Mouse (Mus musculus) neural tube, embryonic 13.5 days (tissue): ENCODE data around the gene Bicd2. TPM values are rescaled to one million over a fixed set of nuclear protein-coding genes. Genes with fewer than 3 reads are reported as not detected.

Experiments used
- ATAC-seq: fragments of 200-750 bp; cut with Nextera tagmentation; 2 replicates; pipeline ENCODE4 v1.8.0; 2017; ENCODE audit warnings: low read depth, mild to moderate bottlenecking, moderate TSS enrichment, moderate library complexity
- H3K27ac ChIP-seq: fragments of 300-500 bp; sonication (generic); replicated peaks from 2 replicates; pipeline ENCODE4 v1.5.1; 2015; ENCODE audit warnings: moderate library complexity, mild to moderate bottlenecking, inconsistent platforms
- H3K27me3 ChIP-seq: fragments of 300-500 bp; sonication (generic); 2 replicates; pipeline ENCODE4 v1.6.1; 2015; ENCODE audit warnings: mild to moderate bottlenecking, inconsistent platforms
- H3K36me3 ChIP-seq: fragments of 300-500 bp; sonication (generic); 2 replicates; pipeline ENCODE4 v1.6.1; 2015; ENCODE audit warnings: mild to moderate bottlenecking, inconsistent platforms
- H3K4me1 ChIP-seq: fragments of 300-500 bp; sonication (generic); replicated peaks from 2 replicates; pipeline ENCODE4 v1.6.1; 2015; ENCODE audit warnings: inconsistent platforms
- H3K4me2 ChIP-seq: fragments of 300-500 bp; sonication (generic); 2 replicates; pipeline ENCODE4 v1.6.1; 2015; ENCODE audit warnings: inconsistent platforms, mild to moderate bottlenecking, moderate library complexity
- H3K4me3 ChIP-seq: fragments of 300-500 bp; sonication (generic); 2 replicates; pipeline ENCODE4 v1.5.1; 2015; ENCODE audit warnings: mild to moderate bottlenecking, inconsistent platforms
- H3K9ac ChIP-seq: fragments of 300-500 bp; sonication (generic); 2 replicates; pipeline ENCODE4 v1.6.1; 2015; ENCODE audit warnings: moderate library complexity, mild to moderate bottlenecking, inconsistent platforms
- H3K9me3 ChIP-seq: fragments of 300-500 bp; sonication (generic); 2 replicates; pipeline ENCODE4 v1.6.1; 2016; ENCODE audit warnings: inconsistent platforms
- WGBS: fragments of 180-500 bp; shearing (Covaris S2); methylation state at CpG from one replicate; pipeline ENCODE4 v1.1.7; 2015; 5-methylcytosine and 5-hydroxymethylcytosine counted together
- polyA plus RNA-seq: library from polyadenylated mRNA; unstranded; fragments of >200 nt; fragmentation: Nextera tagmentation; extraction: Ambion mirVana; gene quantifications from 2 replicates; pipeline ENCODE4 v1.2.1, GENCODE M21; 2015

Bicd2 gene
- polyA plus RNA-seq, 1 experiment from 2014 or later: 35.9 TPM

- Histone ChIP-seq H3K36me3 (no peaks in the 10 kb centered on the region), H3K9ac (no peak overlapping the region), H3K4me1 (0 out of 2 replicates have a peak, but pooled peaks cover 2% of the 10 kb centered on the region), H3K4me2 (no peak overlapping the region), H3K4me3 (no peak overlapping the region), H3K9me3 (no peaks in the 10 kb centered on the region), H3K27me3 (peaks cover 19% of the 10 kb centered on the region), H3K27ac (no peak overlapping the region)
- WGBS: 86% methylated on average over 4 of the region's 4 CpGs
- no peak for ATAC-seq
Measured at GRCm38 (mm10) chr13:49328101-49328500, 13.3 kb upstream of the Bicd2 start.

- 82% methylated on average over 2 of the region's 2 CpGs for WGBS
- Histone ChIP-seq H3K9me3 (no peaks in the 10 kb centered on the region), H3K27ac (no peak overlapping the region), H3K4me3 (no peak overlapping the region), H3K9ac (no peak overlapping the region), H3K4me2 (no peak overlapping the region), H3K4me1 (no peaks in the 10 kb centered on the region), H3K27me3 (no peaks in the 10 kb centered on the region), H3K36me3 (no peaks in the 10 kb centered on the region)
- no peak for ATAC-seq
Measured at GRCm38 (mm10) chr13:49333250-49333649, 8.1 kb upstream of the Bicd2 start.

GRCm38 (mm10) chr13:49335077-49335982 lies 6.1 kb upstream of the Bicd2 start:
- no peaks in the 10 kb centered on the region for H3K36me3 ChIP-seq
- no peak overlapping the region for H3K4me2 ChIP-seq
- H3K9me3 ChIP-seq: no peaks in the 10 kb centered on the region
- H3K4me3 ChIP-seq: no peak overlapping the region
- ATAC-seq: peak; percentile 68
- peaks cover 7% of the 10 kb centered on the region for H3K4me1 ChIP-seq
- no peaks in the 10 kb centered on the region for H3K27me3 ChIP-seq
- no peak overlapping the region for H3K9ac ChIP-seq
- peak overlapping the region; percentile 75 for H3K27ac ChIP-seq
- 70% methylated on average over 12 of the region's 12 CpGs for WGBS

- no peak overlapping the region for H3K4me2 ChIP-seq
- no peak for ATAC-seq
- H3K9me3 ChIP-seq: no peaks in the 10 kb centered on the region
- H3K36me3 ChIP-seq: no peaks in the 10 kb centered on the region
- WGBS: 74% methylated on average over 7 of the region's 7 CpGs
- H3K27me3 ChIP-seq: no peaks in the 10 kb centered on the region
- H3K27ac ChIP-seq: no peak overlapping the region
- H3K9ac ChIP-seq: no peak overlapping the region
- peaks cover 33% of the 10 kb centered on the region for H3K4me1 ChIP-seq
- H3K4me3 ChIP-seq: no peak overlapping the region
Measured at GRCm38 (mm10) chr13:49338893-49339546, 2.4 kb upstream of the Bicd2 start.

- H3K9me3 ChIP-seq: no peaks in the 10 kb centered on the region
- H3K36me3 ChIP-seq: no peaks in the 10 kb centered on the region
- H3K4me1 ChIP-seq: peaks cover 61% of the 10 kb centered on the region
- H3K4me3 ChIP-seq: peak overlapping the region; percentile 96
- 3% methylated on average over 25 of the region's 25 CpGs for WGBS
- no peaks in the 10 kb centered on the region for H3K27me3 ChIP-seq
- peak overlapping the region; percentile 93 for H3K9ac ChIP-seq
- ATAC-seq: peak; percentile 7
- peak overlapping the region; percentile 82 for H3K27ac ChIP-seq
- H3K4me2 ChIP-seq: peak overlapping the region; percentile 85
Measured at GRCm38 (mm10) chr13:49341831-49342722, 692 bp downstream of the Bicd2 start.

GRCm38 (mm10) chr13:49342723-49343100 lies 1.3 kb downstream of the Bicd2 start:
- Histone ChIP-seq H3K27ac (peak overlapping the region; percentile 82), H3K9ac (peak overlapping the region; percentile 93), H3K9me3 (no peaks in the 10 kb centered on the region), H3K4me3 (peak overlapping the region; percentile 96), H3K4me1 (peaks cover 66% of the 10 kb centered on the region), H3K27me3 (no peaks in the 10 kb centered on the region), H3K4me2 (peak overlapping the region; percentile 85), H3K36me3 (no peaks in the 10 kb centered on the region)
- no peak for ATAC-seq

- WGBS: 88% methylated on average over 8 of the region's 8 CpGs
- Histone ChIP-seq H3K4me2 (peak overlapping the region; percentile 85), H3K4me3 (peak overlapping the region; percentile 96)
Measured at GRCm38 (mm10) chr13:49344567-49344966, 3.2 kb downstream of the Bicd2 start.

GRCm38 (mm10) chr13:49345476-49345875 lies 4.1 kb downstream of the Bicd2 start:
- ATAC-seq: no peak
- Histone ChIP-seq H3K4me2 (peak overlapping the region; percentile 85), H3K27me3 (no peaks in the 10 kb centered on the region), H3K9ac (peak overlapping the region; percentile 93; the same call in 1 of the 2 replicates), H3K4me3 (no peak overlapping the region), H3K36me3 (no peaks in the 10 kb centered on the region), H3K27ac (peak overlapping the region; percentile 24; the same call in 1 of the 2 replicates), H3K4me1 (peaks cover 75% of the 10 kb centered on the region), H3K9me3 (no peaks in the 10 kb centered on the region)
- WGBS: 72% methylated on average over 2 of the region's 2 CpGs

More at GRCm38 (mm10) chr13:49344567-49344966, 3.2 kb downstream of the Bicd2 start:
- Histone ChIP-seq H3K9me3 (no peaks in the 10 kb centered on the region), H3K4me1 (peaks cover 82% of the 10 kb centered on the region), H3K27ac (peak overlapping the region; percentile 52), H3K9ac (peak overlapping the region; percentile 93), H3K27me3 (no peaks in the 10 kb centered on the region), H3K36me3 (no peaks in the 10 kb centered on the region)
- ATAC-seq: no peak

GRCm38 (mm10) chr13:49348522-49348921 lies 7.1 kb downstream of the Bicd2 start:
- no peak overlapping the region for H3K27ac ChIP-seq
- H3K4me2 ChIP-seq: no peak overlapping the region
- H3K4me1 ChIP-seq: peaks cover 83% of the 10 kb centered on the region
- 97% methylated on average over 2 of the region's 2 CpGs for WGBS
- H3K27me3 ChIP-seq: no peaks in the 10 kb centered on the region
- no peaks in the 10 kb centered on the region for H3K9me3 ChIP-seq
- no peaks in the 10 kb centered on the region for H3K36me3 ChIP-seq
- no peak for ATAC-seq
- no peak overlapping the region for H3K9ac ChIP-seq
- H3K4me3 ChIP-seq: no peak overlapping the region

- H3K27ac ChIP-seq: 0 out of 2 replicates have a peak overlapping the region, but pooled peaks have one; percentile 42
- no peak for ATAC-seq
- no peaks in the 10 kb centered on the region for H3K36me3 ChIP-seq
- no peak overlapping the region for H3K4me3 ChIP-seq
- H3K4me1 ChIP-seq: peaks cover 82% of the 10 kb centered on the region
- WGBS: 87% methylated on average over 4 of the region's 4 CpGs
- H3K27me3 ChIP-seq: no peaks in the 10 kb centered on the region
- H3K4me2 ChIP-seq: no peak overlapping the region
- H3K9ac ChIP-seq: no peak overlapping the region
- no peaks in the 10 kb centered on the region for H3K9me3 ChIP-seq
Measured at GRCm38 (mm10) chr13:49349335-49349734, 8.0 kb downstream of the Bicd2 start.

GRCm38 (mm10) chr13:49349836-49350505 lies 8.6 kb downstream of the Bicd2 start:
- no peak overlapping the region for H3K9ac ChIP-seq
- H3K4me3 ChIP-seq: no peak overlapping the region
- H3K36me3 ChIP-seq: no peaks in the 10 kb centered on the region
- no peaks in the 10 kb centered on the region for H3K27me3 ChIP-seq
- ATAC-seq: no peak
- H3K4me1 ChIP-seq: peaks cover 76% of the 10 kb centered on the region
- no peak overlapping the region for H3K27ac ChIP-seq
- WGBS: 91% methylated on average over 6 of the region's 6 CpGs
- no peak overlapping the region for H3K4me2 ChIP-seq
- no peaks in the 10 kb centered on the region for H3K9me3 ChIP-seq
